Mouse (Mus musculus): ENCODE measurements around the gene Adh6b.

Adh6b gene

GRCm38 (mm10) chr3:138341471-138341870 is at the start of gene Adh6b:
Adh6b (plus strand) TSS chr3:138341775.
- no peak for DNase-seq (ENCODE audit: low spot score)

- no peak for DNase-seq (ENCODE audit: low spot score)
These were observed 48.2 kb upstream of the Adh6b start for GRCm38 (mm10) chr3:138293298-138293895.

DNA sequence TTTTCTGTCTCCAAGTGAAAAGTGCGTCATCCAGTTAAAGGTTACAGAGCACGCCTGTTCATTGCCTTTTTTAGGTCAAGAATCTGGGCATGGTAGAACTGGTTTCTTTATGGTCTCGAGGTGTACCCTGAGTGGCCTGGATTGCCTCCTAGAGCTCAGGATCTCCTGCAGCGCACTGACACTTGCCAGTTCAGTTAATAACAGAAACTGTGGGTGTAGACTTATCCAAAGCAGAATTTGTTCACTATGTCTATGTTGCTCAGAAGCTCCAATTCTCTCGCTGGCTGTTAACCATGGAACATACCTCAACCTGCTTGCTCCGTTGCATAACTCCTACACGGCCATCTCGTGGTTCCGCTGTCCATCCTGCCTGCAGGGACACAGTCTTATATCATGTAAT is 41.4 kb upstream of the Adh6b start:
- DNase-seq (ENCODE audit: low spot score): no peak

- no peak for DNase-seq (ENCODE audit: low spot score)
These were observed 38.9 kb upstream of the Adh6b start for GRCm38 (mm10) chr3:138302676-138303075.

- no peak for DNase-seq (ENCODE audit: low spot score)
These were observed 37.6 kb upstream of the Adh6b start for GRCm38 (mm10) chr3:138303771-138304488.

DNA sequence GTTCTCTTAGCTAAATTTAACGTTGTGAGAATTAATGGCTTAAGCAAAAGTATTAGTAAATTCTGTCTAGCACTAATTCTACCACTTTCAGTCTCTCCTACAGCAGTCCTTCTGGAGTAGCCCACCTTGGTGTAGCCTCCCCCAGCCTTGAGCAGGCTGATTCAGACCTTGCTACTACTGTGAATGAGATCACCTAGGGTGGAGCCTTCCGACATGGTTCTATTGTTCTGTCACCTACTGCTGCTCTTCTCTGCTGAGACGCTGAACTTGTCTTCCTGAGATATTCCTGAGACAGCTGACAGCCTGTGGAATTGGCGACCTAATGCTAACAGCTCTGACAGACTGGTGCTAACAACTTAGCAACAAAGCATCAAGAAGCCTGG is 37.1 kb upstream of the Adh6b start:
- DNase-seq (ENCODE audit: low spot score): no peak

DNA sequence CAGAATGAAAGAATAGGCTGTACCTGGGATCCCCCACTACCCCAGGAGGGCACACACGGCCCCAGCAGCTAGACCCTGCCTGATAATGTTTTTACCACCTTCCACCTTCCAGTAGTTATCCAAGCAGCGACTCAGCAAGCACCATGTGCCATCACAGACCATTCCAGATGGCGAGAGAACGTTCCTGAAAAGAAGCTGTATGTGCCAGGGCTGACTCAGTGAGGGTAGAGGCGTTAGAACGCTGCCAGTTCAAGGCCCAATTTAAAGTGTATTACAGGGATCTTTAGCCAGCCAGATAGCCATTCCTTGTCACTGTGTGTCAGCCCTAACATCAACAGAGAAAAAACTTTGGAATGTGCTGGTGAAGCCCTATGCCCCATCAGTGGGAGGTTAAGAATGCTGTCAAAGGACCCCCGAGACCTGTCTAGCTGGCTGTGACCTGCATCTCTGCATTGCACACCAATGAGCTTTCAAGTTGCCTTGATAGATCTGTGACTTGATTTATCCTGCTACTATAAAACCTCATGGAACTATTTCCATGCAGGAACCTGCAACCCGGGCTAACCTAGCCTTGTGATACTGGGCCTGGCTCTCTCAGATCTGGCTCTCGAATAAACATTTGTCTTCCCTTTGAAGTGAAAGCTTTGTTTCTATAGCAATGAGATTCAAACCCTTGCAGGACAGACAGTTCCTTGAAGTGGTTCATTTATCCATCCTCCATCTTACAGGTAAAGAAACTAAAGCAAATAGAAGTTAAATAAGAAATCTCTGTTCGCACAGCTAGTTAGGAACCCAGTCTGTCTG is 35.9 kb upstream of the Adh6b start:
- DNase-seq (ENCODE audit: low spot score): peak; percentile 24

DNA sequence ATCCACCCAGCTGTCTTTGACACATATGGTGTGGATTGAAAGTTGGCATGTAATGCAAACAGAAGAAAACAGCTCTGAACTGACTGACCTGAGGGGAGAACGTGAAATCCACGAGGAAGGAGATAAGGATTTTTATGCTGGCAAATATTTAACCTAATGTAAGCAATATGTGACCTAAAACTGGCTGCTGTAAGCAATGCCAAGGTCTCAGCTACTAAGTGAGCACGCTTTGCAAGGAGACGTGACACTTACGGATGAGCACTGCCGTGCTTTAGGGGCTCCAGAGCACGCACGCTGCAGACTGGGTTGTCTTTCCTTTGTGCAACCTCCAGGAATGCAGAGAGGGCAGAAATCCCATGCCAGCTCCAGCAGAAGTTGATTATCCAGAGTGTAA is 35.3 kb upstream of the Adh6b start:
- no peak for DNase-seq (ENCODE audit: low spot score)

DNA sequence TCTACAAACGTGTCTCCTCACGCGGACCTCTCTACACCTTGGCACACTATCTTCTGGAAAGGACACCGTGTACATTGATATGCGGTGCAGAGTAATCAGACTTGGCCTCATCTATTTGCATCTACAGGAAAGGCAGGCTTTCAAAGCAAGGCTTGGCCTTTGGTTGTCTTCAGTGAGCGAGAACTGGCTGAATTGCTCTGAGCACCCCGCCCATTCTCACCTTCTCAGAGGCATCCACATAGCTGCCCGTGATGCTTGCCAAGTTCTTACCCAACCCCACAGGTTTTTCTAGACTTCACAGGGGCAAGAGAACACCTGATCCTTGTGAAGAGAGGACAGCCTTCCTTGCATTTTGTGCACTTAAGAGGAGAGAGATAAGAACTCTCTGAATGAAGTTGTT is 31.7 kb upstream of the Adh6b start:
- no peak for DNase-seq (ENCODE audit: low spot score)

GRCm38 (mm10) chr3:138311015-138311414 is 30.6 kb upstream of the Adh6b start:
- DNase-seq (ENCODE audit: low spot score): no peak

DNA sequence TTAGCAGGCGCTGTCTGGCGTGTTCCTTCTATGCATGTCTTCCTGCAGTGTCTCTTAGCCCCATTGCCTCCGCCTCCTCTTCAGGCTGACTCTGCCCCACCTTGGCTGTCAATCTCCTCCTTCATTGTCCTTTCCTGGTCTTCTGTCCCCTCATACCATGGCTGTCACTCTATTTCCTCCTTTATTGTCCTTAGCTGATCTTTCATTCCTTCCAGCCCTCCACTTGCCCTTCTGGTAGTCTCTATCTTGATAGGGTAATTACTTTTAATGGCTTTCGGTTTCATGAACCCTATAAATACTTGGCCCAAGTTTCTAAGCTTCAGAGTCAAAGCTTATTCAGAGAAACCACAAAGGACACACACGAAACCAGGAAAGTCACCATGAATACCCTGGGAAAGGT is 28.6 kb upstream of the Adh6b start, which contains the start of gene Adh6a:
Gene Adh6a (plus strand): TSS at position 322 of the 400 bp plus-strand sequence.
- DNase-seq (ENCODE audit: low spot score): no peak

DNA sequence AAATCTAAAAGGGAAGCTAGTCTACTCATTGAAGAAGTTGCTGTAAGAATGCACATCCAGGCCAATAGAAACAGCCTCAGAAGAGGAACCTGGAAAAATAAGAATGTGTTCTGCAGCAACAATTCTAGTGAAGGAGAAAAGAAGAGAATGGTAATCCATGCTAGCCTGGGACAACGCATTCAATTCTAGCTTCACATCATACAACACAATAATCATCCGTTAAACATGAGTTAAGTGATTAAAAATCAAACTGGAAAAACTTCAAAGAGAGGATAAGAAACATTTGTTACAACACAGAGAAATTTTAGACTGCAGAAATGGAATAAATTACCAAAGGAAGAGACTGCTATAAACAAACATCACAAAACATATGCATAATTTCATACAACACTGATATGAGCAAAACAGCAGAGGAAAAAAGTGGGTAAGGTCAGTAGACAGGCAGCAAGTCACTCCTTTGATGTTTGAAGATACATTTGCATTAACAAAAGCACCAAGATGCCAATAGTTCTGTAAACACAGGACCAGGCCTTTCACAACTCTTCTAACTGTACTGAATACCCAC is 24.6 kb upstream of the Adh6b start:
- DNase-seq (ENCODE audit: low spot score): no peak

- no peak for DNase-seq (ENCODE audit: low spot score)
These were observed 16.6 kb upstream of the Adh6b start for GRCm38 (mm10) chr3:138325001-138325400.

- DNase-seq (ENCODE audit: low spot score): no peak
These were observed 16.1 kb upstream of the Adh6b start for GRCm38 (mm10) chr3:138325466-138325865.

- DNase-seq (ENCODE audit: low spot score): no peak
These were observed 7.7 kb upstream of the Adh6b start for GRCm38 (mm10) chr3:138333910-138334309.

GRCm38 (mm10) chr3:138334320-138334719 is 7.3 kb upstream of the Adh6b start:
- DNase-seq (ENCODE audit: low spot score): no peak

- no peak for DNase-seq (ENCODE audit: low spot score)
These were observed 6.0 kb upstream of the Adh6b start for GRCm38 (mm10) chr3:138335566-138335965.

DNA sequence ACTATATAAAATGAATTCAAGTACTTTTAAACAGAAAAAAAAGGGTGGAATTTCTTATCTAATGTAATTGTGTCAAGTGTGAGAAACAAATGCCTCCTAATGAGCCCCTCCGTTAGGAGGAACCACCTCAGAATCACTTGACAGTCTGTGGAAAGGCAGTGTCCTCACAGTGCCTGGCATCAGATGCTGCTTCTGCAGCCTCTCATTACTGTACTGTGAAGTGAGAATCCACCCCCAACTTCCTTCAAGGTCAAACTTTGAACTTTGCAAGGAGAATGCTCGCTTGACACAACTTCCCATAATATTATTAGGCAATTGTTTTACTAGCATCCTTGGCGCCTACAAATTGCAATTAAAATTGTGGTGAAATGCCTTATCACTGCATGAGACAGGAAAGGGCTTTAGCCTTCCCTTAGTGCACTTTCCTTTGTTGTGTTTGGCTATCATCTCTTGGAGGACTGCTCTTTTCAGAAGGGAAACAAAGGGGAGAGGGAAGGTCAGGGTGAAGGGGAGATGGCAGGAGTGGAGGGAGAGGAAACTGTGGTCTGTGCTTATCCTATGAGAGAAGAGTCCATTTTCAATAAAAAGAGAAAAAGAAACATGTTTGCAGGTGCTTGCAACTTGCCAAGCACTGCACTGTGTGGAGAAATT is 5.3 kb upstream of the Adh6b start:
- no peak for DNase-seq (ENCODE audit: low spot score)

- DNase-seq (ENCODE audit: low spot score): no peak
These were observed 5.5 kb downstream of the Adh6b start for GRCm38 (mm10) chr3:138347041-138347440.

DNA sequence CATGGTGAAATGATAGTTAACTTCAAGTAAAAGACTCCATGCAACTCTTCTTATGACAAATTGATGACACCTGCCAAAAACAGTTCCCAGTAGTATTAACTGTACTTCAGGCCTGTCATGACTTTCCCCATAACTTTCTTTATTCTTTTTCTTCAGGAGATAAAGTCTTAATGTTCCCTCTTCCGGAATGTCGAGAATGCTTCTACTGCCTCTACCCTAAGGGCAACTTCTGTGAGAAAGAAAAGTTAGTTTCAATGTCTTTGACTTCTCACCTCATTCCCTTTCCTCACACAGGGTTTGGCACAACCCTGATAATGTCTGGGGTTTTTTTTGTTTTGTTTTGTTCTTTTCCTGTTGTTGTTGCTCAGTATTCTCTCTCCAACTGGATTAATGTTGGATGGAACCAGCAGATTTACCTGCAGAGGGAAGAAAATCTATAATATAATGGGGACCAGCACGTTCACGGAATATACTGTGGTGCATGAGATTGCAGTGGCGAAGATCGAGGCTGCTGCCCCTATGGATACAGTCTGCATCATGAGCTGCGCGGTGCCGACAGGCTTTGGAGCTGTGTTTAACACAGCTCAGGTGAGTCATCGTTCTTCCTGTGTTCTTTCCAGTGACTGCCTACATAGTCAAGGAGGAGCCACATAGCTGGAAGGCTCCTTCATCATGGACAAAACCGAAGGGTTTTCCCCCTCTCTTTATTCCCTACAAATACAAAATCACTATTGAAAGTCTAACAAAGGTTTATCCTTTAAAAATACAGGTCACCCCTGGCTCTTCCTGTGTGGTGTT is 10.6 kb downstream of the Adh6b start:
- no peak for DNase-seq (ENCODE audit: low spot score)

- no peak for DNase-seq (ENCODE audit: low spot score)
These were observed 17.3 kb downstream of the Adh6b start for GRCm38 (mm10) chr3:138358856-138359255.
